ENCODE assay signal across 31 mouse cellular contexts in the genomic region with DNA sequence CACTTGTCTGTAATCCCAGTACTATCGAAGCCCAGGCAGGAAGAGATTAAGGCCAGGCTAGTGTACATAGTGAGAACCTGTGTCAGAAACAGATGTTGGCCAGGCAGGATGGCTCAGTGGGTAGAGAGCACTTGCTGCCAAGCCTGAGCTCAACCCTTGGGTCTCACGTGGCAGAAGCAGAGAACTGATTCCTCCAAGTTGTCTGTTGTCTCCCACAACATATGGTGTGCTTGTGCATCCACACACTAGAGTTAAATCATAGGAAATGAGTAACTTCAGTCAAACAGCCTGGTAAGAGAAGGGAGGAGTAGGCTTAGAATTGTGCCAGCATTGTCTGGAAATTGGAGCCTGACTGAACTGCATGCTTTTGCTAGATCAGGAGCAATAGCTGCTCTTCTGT. TPM values are rescaled to one million over a fixed set of nuclear protein-coding genes. Genes with fewer than 3 reads are reported as not detected.
DNase-seq lines count a peak whose midpoint lies in the region; ATAC-seq lines count a peak whose summit lies in the region.
"Had no signal": no experiment of that assay in that cellular context is flagged by ENCODE, and none has a peak within 500 bp of the region (broad histone marks: within the 10 kb centered on the region; RNA-seq: fewer than 3 reads in every experiment).

No protein-coding gene starts in this region.

- no peaks in the 10 kb centered on the region for H3K9me3 ChIP-seq in liver, embryonic 11.5 days (ENCODE audit: control insufficient read depth, low read length)
- no peaks in the 10 kb centered on the region for H3K9me3 ChIP-seq in liver, embryonic 16.5 days (replicated peaks; ENCODE audit: control insufficient read depth, low read length)
- H3K9me3 ChIP-seq: embryonic facial prominence, embryonic 13.5 days; forebrain, embryonic 10.5 days; forebrain, embryonic 15.5 days; hindbrain, embryonic 10.5 days; hindbrain, embryonic 15.5 days; limb, embryonic 13.5 days; liver, embryonic 15.5 days; megakaryocyte, embryonic 14.5 days; midbrain, embryonic 12.5 days; neural tube, embryonic 13.5 days had no signal

- no peaks in the 10 kb centered on the region for H3K27me3 ChIP-seq in liver, embryonic 11.5 days (replicated peaks; ENCODE audit: control insufficient read depth, insufficient read depth, low read length)
- H3K27me3 ChIP-seq in liver, embryonic 16.5 days (ENCODE audit: control insufficient read depth, insufficient read depth, low read depth, low read length), result no peaks in the 10 kb centered on the region
- H3K27me3 ChIP-seq: embryonic facial prominence, embryonic 13.5 days; forebrain, embryonic 15.5 days; hindbrain, embryonic 15.5 days; limb, embryonic 13.5 days; liver, embryonic 15.5 days; megakaryocyte, embryonic 14.5 days; midbrain, embryonic 12.5 days; neural tube, embryonic 13.5 days; Patski had no signal

- H3K4me3 ChIP-seq in liver, embryonic 11.5 days (ENCODE audit: low read depth, low read length), result no peak overlapping the region
- no peak overlapping the region for H3K4me3 ChIP-seq in liver, embryonic 16.5 days (ENCODE audit: low read depth, low read length)
- H3K4me3 ChIP-seq: embryonic facial prominence, embryonic 13.5 days; forebrain, embryonic 10.5 days; forebrain, embryonic 15.5 days; hindbrain, embryonic 10.5 days; hindbrain, embryonic 15.5 days; limb, embryonic 13.5 days; liver, embryonic 15.5 days; megakaryocyte, embryonic 14.5 days; midbrain, embryonic 12.5 days; myocyte; neural tube, embryonic 13.5 days had no signal

- H3K4me1 ChIP-seq in liver, embryonic 11.5 days (replicated peaks; ENCODE audit: control insufficient read depth, insufficient read depth, low read length), result no peaks in the 10 kb centered on the region; the same call in 1 of the 2 replicates
- H3K4me1 ChIP-seq in liver, embryonic 16.5 days (ENCODE audit: control insufficient read depth, low read depth, low read length), result peaks cover 14% of the 10 kb centered on the region

- H3K9ac ChIP-seq in liver, embryonic 11.5 days (ENCODE audit: low read depth, low read length), result no peak overlapping the region
- H3K9ac ChIP-seq in liver, embryonic 16.5 days (ENCODE audit: low read depth, low read length), result no peak overlapping the region
- H3K9ac ChIP-seq: embryonic facial prominence, embryonic 13.5 days; forebrain, embryonic 15.5 days; hindbrain, embryonic 15.5 days; limb, embryonic 13.5 days; liver, embryonic 15.5 days; midbrain, embryonic 12.5 days; neural tube, embryonic 13.5 days had no signal

- no peak overlapping the region for H3K4me2 ChIP-seq in liver, embryonic 11.5 days
- no peak overlapping the region for H3K4me2 ChIP-seq in liver, embryonic 16.5 days (ENCODE audit: low read depth, low read length)
- H3K4me2 ChIP-seq: embryonic facial prominence, embryonic 13.5 days; forebrain, embryonic 15.5 days; hindbrain, embryonic 15.5 days; limb, embryonic 13.5 days; liver, embryonic 15.5 days; midbrain, embryonic 12.5 days; neural tube, embryonic 13.5 days had no signal

- WGBS in liver, embryonic 11.5 days, result 61% methylated on average over 2 of the region's 2 CpGs
- WGBS in liver, embryonic 16.5 days (ENCODE audit: insufficient replicate concordance), result 45% methylated on average over 2 of the region's 2 CpGs

- no peak for ATAC-seq in liver, embryonic 11.5 days (replicated peaks; ENCODE audit: low FRiP score)
- ATAC-seq in liver, embryonic 16.5 days (ENCODE audit: low read depth), result no peak
- ATAC-seq in megakaryocyte progenitor cell, adult 5-6 weeks (replicated peaks; ENCODE audit: poor library complexity), result no peak
- ATAC-seq: forebrain, embryonic 15.5 days; Patski had no signal

- H3K36me3 ChIP-seq in liver, embryonic 11.5 days (ENCODE audit: control insufficient read depth, insufficient read depth, low read length), result peaks cover 46% of the 10 kb centered on the region
- H3K36me3 ChIP-seq in liver, embryonic 16.5 days (ENCODE audit: control insufficient read depth, insufficient read depth), result peaks cover 84% of the 10 kb centered on the region

- DNase-seq in frontal cortex, postnatal 36 days (ENCODE audit: low spot score in 2 of 2), result peak; percentile 15 to 35
- no peak for DNase-seq in frontal cortex, postnatal 10 days (ENCODE audit: low spot score in 2 of 2)
- peak; percentile 21 for DNase-seq in liver
- no peak for DNase-seq in liver, embryonic 11.5 days (ENCODE audit: low spot score)
- DNase-seq in brain, adult 2 months (ENCODE audit: low read depth, low spot score), result peak; percentile 57
- DNase-seq: adrenal gland, postnatal 14 days; cerebellum, adult 18-20 months; cerebellum, postnatal 10 days; gastrocnemius, postnatal 14 days; heart, postnatal 14 days; kidney, adult 2 months; kidney, postnatal 36 days; lung, postnatal 36 days; right cerebral cortex, postnatal 4 days; thymus, adult 2 months; thymus, postnatal 4 days had no signal

- H3K27ac ChIP-seq in liver, embryonic 11.5 days (ENCODE audit: low read depth, low read length), result no peak overlapping the region
- peak overlapping the region; percentile 27; the same call in 1 of the 2 replicates for H3K27ac ChIP-seq in liver, embryonic 16.5 days (ENCODE audit: low read length)
- H3K27ac ChIP-seq: embryonic facial prominence, embryonic 13.5 days; forebrain, embryonic 10.5 days; forebrain, embryonic 15.5 days; hindbrain, embryonic 10.5 days; hindbrain, embryonic 15.5 days; limb, embryonic 13.5 days; liver, embryonic 15.5 days; midbrain, embryonic 12.5 days; neural tube, embryonic 13.5 days; stomach, postnatal 0 days had no signal

RNA-seq across cellular contexts. Expression of a gene that starts 5.2 kb away (rescaled TPM):
- polyA plus RNA-seq in liver, embryonic 11.5 days (2014; fragmentation: Nextera tagmentation; extraction: Ambion mirVana), result 111 and 124 TPM in 2 replicates
- polyA plus RNA-seq in liver, embryonic 16.5 days (2015; fragmentation: Nextera tagmentation; extraction: Ambion mirVana), result 75.4 and 81.1 TPM in 2 replicates
- 41.2 and 68.1 TPM in 2 replicates for total RNA-seq in megakaryocyte progenitor cell, adult 5-6 weeks (2015)
- 25.3 and 48.4 TPM in 2 replicates for total RNA-seq in megakaryocyte progenitor cell, adult 5-6 weeks (2017)

RNA-seq across cellular contexts. Expression of a gene that starts 5.4 kb away (rescaled TPM):
- 125 and 144 TPM in 2 replicates for polyA plus RNA-seq in liver, embryonic 11.5 days (2014; fragmentation: Nextera tagmentation; extraction: Ambion mirVana)
- polyA plus RNA-seq in liver, embryonic 16.5 days (2015; fragmentation: Nextera tagmentation; extraction: Ambion mirVana), result 52.4 and 53.0 TPM in 2 replicates
- total RNA-seq in megakaryocyte progenitor cell, adult 5-6 weeks (2015), result 138 and 143 TPM in 2 replicates
- total RNA-seq in megakaryocyte progenitor cell, adult 5-6 weeks (2017), result 135 and 164 TPM in 2 replicates

RNA-seq across cellular contexts. Expression of a gene that starts 7.6 kb away (rescaled TPM):
- 568 and 569 TPM in 2 replicates for polyA plus RNA-seq in liver, embryonic 11.5 days (2014; fragmentation: Nextera tagmentation; extraction: Ambion mirVana)
- 134 and 151 TPM in 2 replicates for polyA plus RNA-seq in liver, embryonic 16.5 days (2015; fragmentation: Nextera tagmentation; extraction: Ambion mirVana)
- total RNA-seq in megakaryocyte progenitor cell, adult 5-6 weeks (2015), result 642 and 695 TPM in 2 replicates
- 113 and 117 TPM in 2 replicates for total RNA-seq in megakaryocyte progenitor cell, adult 5-6 weeks (2017)

RNA-seq across cellular contexts. Expression of a gene that starts 29.0 kb away (rescaled TPM):
- 24.2 and 26.6 TPM in 2 replicates for polyA plus RNA-seq in liver, embryonic 11.5 days (2014; fragmentation: Nextera tagmentation; extraction: Ambion mirVana)
- 5.4 and 7.1 TPM in 2 replicates for polyA plus RNA-seq in liver, embryonic 16.5 days (2015; fragmentation: Nextera tagmentation; extraction: Ambion mirVana)
- total RNA-seq in megakaryocyte progenitor cell, adult 5-6 weeks (2015), result 19.3 and 23.5 TPM in 2 replicates
- 28.4 and 41.3 TPM in 2 replicates for total RNA-seq in megakaryocyte progenitor cell, adult 5-6 weeks (2017)

RNA-seq across cellular contexts. Expression of a gene that starts 44.2 kb away (rescaled TPM):
- polyA plus RNA-seq in liver, embryonic 11.5 days (2014; fragmentation: Nextera tagmentation; extraction: Ambion mirVana), result 31.3 and 31.9 TPM in 2 replicates
- polyA plus RNA-seq in liver, embryonic 16.5 days (2015; fragmentation: Nextera tagmentation; extraction: Ambion mirVana), result 23.6 and 24.1 TPM in 2 replicates
- total RNA-seq in megakaryocyte progenitor cell, adult 5-6 weeks (2015), result 26.4 and 30.6 TPM in 2 replicates
- 32.4 and 40.0 TPM in 2 replicates for total RNA-seq in megakaryocyte progenitor cell, adult 5-6 weeks (2017)

Comparison
In these comparisons a context has a peak if more than half of its experiments do, and no peak if none do; other contexts are left out.
1. DNase-seq: peak in frontal cortex, postnatal 36 days (2 of 2), liver (single experiment) and brain, adult 2 months (single experiment); none in frontal cortex, postnatal 10 days (0 of 2) and liver, embryonic 11.5 days (single experiment).